Mouse (Mus musculus): ENCODE measurements around the gene Pramel1. TPM values are rescaled to one million over a fixed set of nuclear protein-coding genes. Genes with fewer than 3 reads are reported as not detected.
"Not testable (repeated sequence)": the region's sequence is repeated elsewhere in the genome, so short reads cannot be mapped to it uniquely, and the experiment has no call there.

The Pramel1 gene
- not detected for total RNA-seq (2021)
- long read RNA-seq, experiment 1, result 0 reads
- long read RNA-seq, experiment 2, result 0 reads

DNA sequence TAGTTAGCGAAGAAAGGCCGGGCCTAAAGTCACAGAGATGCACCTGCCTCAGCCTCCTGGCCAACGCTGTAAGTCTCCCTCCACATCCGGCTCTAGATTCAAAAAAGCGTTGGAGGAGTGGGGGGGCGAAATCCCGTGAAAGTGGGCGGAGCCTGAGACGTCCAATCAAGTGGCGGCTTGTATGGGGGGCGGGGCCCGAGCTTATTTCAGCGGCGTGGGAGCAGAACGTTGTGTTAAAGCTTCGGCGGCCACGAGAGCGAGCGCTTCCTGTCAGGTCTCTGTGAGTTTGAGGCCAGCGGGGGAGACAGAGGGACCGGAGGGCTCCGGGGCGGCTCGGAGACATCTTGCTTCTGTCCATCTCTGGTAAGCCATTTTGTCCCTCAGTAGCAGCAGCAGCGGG, at the start of gene Pramel1:
Gene Pramel1 (plus strand): TSS at position 248 of the 400 bp plus-strand sequence.
- no peak for DNase-seq

GRCm38 (mm10) chr4:143345491-143345890, 48.7 kb upstream of the Pramel1 start:
- DNase-seq, result not testable (repeated sequence)

DNA sequence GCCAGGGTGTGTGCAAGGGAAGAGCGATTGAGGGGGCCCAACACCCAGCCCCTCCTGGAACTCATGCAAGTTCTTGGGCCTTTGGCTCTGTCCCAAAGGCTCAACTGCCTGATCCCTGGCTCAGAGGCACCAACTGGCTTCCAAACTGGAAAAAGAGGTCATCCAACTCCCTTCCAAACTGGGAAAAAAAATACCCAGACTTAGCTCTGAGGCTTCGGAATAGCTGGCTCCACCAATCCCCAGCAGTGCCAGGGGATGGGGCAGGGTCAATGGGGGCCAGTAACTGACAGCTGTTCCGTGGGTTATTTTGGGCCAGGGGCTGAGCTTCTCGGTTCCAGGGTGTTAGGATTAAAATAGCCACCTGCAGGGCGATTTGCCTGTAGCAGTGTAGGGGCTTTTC, 45.5 kb upstream of the Pramel1 start:
- no peak for DNase-seq

- peak in 1 of 2 experiments; percentile 14 for DNase-seq
Observed at GRCm38 (mm10) chr4:143349484-143349906, 44.7 kb upstream of the Pramel1 start, which contains the start of gene Lrrc38. Lrrc38 (plus strand) TSS chr4:143349757.

DNA sequence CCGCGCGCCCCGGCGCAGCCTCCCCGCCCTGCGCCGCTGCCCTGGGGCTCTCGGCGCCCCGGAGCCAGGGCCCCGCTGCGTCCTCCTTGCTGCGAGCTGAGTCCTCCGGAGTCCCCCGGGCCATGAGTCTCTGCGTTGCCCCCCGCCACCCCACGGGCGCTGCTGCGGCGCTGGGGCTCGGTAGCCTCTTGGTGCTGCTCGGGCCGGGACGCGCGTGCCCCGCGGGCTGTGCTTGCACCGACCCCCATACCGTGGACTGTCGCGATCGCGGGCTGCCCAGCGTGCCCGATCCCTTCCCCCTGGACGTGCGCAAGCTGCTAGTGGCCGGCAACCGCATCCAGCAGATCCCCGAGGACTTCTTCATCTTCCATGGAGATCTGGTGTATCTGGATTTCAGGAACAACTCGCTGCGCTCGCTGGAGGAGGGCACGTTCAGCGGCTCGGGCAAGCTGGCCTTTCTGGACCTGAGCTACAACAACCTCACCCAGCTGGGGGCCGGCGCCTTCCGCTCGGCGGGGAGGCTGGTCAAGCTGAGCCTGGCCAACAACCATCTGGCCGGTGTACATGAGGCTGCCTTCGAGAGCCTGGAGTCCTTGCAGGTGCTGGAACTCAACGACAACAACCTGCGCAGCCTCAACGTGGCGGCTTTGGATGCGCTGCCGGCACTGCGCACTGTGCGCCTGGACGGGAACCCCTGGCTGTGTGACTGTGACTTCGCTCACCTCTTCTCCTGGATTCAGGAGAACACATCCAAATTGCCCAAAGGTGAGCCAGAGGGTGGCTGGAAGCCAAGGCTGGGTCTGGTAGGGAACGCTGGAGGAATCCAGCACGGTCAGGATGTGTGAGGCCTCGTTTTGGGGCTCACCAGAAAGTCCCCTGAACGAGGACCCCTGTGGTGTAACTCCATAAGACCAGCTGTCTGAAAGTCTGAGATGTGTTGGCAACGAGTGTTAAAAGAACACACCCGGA, 43.9 kb upstream of the Pramel1 start:
- no peak for DNase-seq

GRCm38 (mm10) chr4:143352301-143352700, 41.9 kb upstream of the Pramel1 start:
- DNase-seq, result no peak

- no peak for DNase-seq
Observed at GRCm38 (mm10) chr4:143361520-143361919, 32.7 kb upstream of the Pramel1 start.

- DNase-seq, result no peak
Observed at GRCm38 (mm10) chr4:143366415-143367041, 27.7 kb upstream of the Pramel1 start.

DNA sequence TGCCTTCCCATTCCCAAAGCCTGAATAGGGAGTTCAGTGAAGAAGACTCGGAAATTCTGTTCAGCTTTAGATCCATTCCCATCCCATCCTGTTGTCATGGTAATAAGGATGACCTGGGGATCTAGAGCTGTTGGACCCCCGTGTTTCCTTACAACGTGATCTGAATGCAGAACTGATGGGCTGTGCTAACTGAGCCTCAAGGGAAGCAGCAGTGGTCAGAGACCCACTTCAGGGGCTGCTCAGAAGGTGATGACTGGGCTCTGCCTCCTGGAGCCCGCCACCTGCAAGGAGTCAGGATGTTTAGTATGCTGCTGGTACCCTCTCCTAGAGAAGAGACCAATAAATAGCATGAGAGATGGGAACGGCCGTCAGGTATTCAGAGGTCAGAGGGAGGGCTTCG, 14.7 kb upstream of the Pramel1 start:
- DNase-seq, result no peak

DNA sequence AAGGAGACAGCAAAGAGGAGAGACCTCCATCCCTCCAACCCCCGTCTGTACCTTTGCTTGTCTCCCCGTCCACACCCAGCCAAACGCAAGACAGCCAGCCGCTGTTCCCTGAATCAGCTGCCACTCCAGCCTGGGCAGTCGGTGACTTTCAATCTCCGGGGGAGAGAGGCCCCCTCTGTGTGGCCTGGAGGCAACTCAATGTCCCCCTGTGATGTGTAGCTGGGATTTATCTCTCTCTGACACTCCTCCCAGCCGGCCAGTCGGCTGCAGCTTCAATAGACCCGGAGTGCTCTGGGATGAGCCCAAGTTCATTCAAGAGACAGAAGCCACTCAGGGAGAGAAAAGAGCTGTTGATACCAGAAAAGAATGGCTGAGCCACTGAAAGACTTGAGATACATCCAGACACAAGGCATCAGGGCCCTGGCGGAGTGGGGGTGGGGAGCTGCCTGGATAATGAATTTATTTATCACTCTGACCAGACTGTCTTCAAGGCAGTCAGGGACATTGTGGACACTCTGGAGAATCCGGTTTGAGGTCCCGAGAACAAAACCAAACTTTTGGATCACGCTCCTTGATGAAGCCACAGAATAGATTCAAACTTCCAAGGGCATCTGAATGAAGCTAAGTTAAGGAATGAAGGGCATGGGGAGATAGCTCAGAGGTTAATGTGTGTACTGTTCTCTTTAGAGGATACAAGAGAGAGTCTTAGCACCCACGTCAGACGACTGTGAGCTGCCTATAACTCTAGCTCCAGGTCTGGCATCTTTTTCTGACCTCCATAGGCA, 14.1 kb upstream of the Pramel1 start:
- peak in 1 of 2 experiments; percentile 2 for DNase-seq

DNA sequence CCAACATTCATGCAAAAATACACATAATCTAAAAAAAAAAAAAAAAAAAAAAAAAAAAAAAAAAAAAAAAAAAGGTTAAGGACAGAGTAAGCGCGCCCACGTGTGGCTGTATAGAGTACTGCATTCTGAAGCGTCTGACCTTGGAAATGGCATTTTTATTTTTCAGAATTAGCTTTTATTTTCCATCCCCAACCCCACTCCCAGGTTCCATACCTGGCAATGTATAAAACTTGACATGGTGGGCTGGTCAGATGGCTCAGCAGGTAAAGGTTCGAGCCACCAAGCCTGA, 13.6 kb upstream of the Pramel1 start:
- peak in 1 of 2 experiments; percentile 59 for DNase-seq

- no peak for DNase-seq
Observed at GRCm38 (mm10) chr4:143382163-143382562, 12.1 kb upstream of the Pramel1 start.

DNA sequence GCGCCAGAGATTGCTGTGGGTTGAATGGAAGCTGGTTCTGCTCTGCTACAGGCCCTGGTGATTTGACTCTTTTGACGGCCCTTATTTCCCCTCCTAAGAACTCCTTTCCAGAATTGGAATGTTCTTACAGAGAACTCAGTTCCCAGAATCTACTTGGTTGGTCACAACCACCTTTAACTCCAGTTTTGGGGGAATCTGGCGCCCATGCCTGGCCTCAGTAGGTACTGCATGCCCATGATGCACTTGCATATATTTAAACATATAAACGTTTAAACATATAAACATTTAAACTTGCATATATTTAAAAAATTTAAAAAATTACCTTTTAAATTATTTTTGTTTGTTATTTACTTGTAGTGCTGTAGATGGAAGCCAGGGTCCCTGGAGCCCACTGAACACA, 10.6 kb upstream of the Pramel1 start:
- no peak for DNase-seq

- DNase-seq, result peak; percentile 20 to 42
Observed at GRCm38 (mm10) chr4:143388955-143389702, 5.1 kb upstream of the Pramel1 start.

GRCm38 (mm10) chr4:143411566-143412218, 17.5 kb downstream of the Pramel1 start:
- peak in 1 of 2 experiments; percentile 16 for DNase-seq

- peak; percentile 94 to 97 for DNase-seq
Observed at GRCm38 (mm10) chr4:143412219-143413092, 18.2 kb downstream of the Pramel1 start, which contains the start of gene Pramef8. Pramef8 (plus strand) TSS chr4:143412426.

DNA sequence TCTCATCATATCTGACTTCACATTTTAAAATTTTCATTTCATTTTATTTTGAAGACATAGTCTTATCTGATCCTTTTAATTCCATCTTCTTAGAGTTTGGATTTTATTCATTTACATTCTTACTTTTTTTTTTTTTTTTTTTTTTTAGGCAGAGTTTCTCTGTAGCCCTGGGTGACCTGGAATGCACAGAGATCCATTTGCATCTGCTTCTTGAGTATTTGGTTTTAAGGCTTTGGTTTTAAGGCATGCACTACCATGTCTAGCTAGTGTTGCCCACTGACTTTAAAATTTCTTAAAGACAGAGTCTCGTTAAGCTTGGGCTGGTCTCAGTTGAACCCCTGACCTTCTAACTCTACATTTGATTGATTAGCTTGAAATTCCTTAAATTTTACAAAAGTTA, 19.4 kb downstream of the Pramel1 start:
- no peak for DNase-seq

- no peak for DNase-seq
Observed at GRCm38 (mm10) chr4:143414121-143414520, 19.9 kb downstream of the Pramel1 start.

- DNase-seq, result not testable (repeated sequence)
Observed at GRCm38 (mm10) chr4:143426770-143427169, 32.5 kb downstream of the Pramel1 start.

All from heart, adult 18-20 months (tissue).